Mouse (Mus musculus) MN1 (cell line): ENCODE measurements at regions not wholly inside any gene's neighbourhood (a gene's known extent, or its start where the extent isn't known, plus 50 kb on each side); places are given as distances from the start of the nearest gene placed in this dataset.
"Not testable (repeated sequence)": the region's sequence is repeated elsewhere in the genome, so short reads cannot be mapped to it uniquely, and the experiment has no call there.

Source experiments
- DNase-seq: peaks from one replicate; pipeline ENCODE4 v3.0.0-alpha.2; 2016; ENCODE audit warnings: low spot score

- DNase-seq = no peak
Observed at GRCm38 (mm10) chr10:33715701-33716250, 70.7 kb downstream of the Sult3a2 start.

GRCm38 (mm10) chr10:33708656-33709055 lies 77.8 kb downstream of the Sult3a2 start:
- DNase-seq = not testable (repeated sequence)

- not testable (repeated sequence) for DNase-seq
Observed at GRCm38 (mm10) chr10:33704245-33704644, 79.7 kb upstream of the Clvs2 start.

- peak; percentile 47 for DNase-seq
Observed at GRCm38 (mm10) chr10:33703420-33703819, 78.9 kb upstream of the Clvs2 start.
